Mouse (Mus musculus): ENCODE results near the gene Tmem104.

DNA sequence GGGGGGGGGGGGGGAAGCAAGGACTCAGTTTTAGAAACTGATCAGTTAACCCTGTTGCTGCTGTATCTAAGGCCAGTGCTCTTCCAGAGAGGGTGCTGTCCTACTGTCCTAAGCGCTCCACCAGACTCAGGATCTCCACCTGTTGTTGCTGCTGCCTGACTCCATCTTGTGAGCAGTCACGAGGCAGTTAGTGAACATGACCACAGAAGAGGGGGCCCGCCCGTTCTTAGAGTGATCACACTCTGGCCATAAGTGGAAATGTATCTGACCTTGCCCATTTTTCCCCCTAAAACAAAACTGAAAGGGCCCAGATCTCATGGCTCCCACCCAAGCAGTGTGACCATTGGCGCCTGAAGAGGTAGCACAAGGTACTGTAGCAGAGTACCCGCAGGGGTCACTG is 60.7 kb downstream of the Tmem104 start:
- TF ChIP-seq CTCF (IDR thresholded peaks at IDR 0.05; ENCODE audit: extremely low read depth, insufficient read length, insufficient replicate concordance, low read depth, low read length) (no peak), POLR2A (IDR thresholded peaks at IDR 0.05; ENCODE audit: low read depth, low read length) (no peak)
